Mouse (Mus musculus): ENCODE measurements around the gene Rsl1d1. TPM values are rescaled to one million over a fixed set of nuclear protein-coding genes. Genes with fewer than 3 reads are reported as not detected.
"Not testable (repeated sequence)": the region's sequence is repeated elsewhere in the genome, so short reads cannot be mapped to it uniquely, and the experiment has no call there.

Gene Rsl1d1
- polyA plus RNA-seq, 1 experiment from 2014 or later = 193 TPM

GRCm38 (mm10) chr16:11164695-11165255, 38.4 kb downstream of the Rsl1d1 start:
- TF ChIP-seq CTCF (IDR thresholded peaks at IDR 0.05; ENCODE audit: low read depth) = no peak

GRCm38 (mm10) chr16:11157721-11158120, 45.4 kb downstream of the Rsl1d1 start:
- 52% methylated on average over 1 of the region's 3 CpGs for WGBS
- peaks cover 78% of the 10 kb centered on the region for H3K36me3 ChIP-seq (ENCODE audit: insufficient read depth)
- H3K27me3 ChIP-seq (ENCODE audit: insufficient read depth, low read length); H3K4me1 ChIP-seq (ENCODE audit: insufficient read depth); H3K27ac ChIP-seq (ENCODE audit: low read depth); H3K9me3 ChIP-seq (ENCODE audit: low read depth, low read length); ATAC-seq (ENCODE audit: insufficient read depth); H3K4me3 ChIP-seq (ENCODE audit: low read depth, low read length); H3K4me2 ChIP-seq; H3K9ac ChIP-seq: not testable (repeated sequence)
- peak; percentile 32 for DNase-seq

More at GRCm38 (mm10) chr16:11164695-11165255, 38.4 kb downstream of the Rsl1d1 start:
- Histone ChIP-seq H3K4me1 (ENCODE audit: insufficient read depth) (no peaks in the 10 kb centered on the region), H3K27me3 (ENCODE audit: insufficient read depth, low read length) (no peaks in the 10 kb centered on the region), H3K9ac (no peak overlapping the region; the same call in 1 of the 2 replicates), H3K4me3 (ENCODE audit: low read depth, low read length) (no peak overlapping the region), H3K9me3 (ENCODE audit: low read depth, low read length) (no peaks in the 10 kb centered on the region), H3K27ac (ENCODE audit: low read depth) (no peak overlapping the region), H3K36me3 (ENCODE audit: insufficient read depth) (peaks cover 19% of the 10 kb centered on the region), H3K4me2 (no peak overlapping the region)
- no peak for DNase-seq
- WGBS = 68% methylated on average over 3 of the region's 3 CpGs
- ATAC-seq (ENCODE audit: insufficient read depth) = no peak

- H3K9me3 ChIP-seq (ENCODE audit: low read depth, low read length) = no peaks in the 10 kb centered on the region
- no peaks in the 10 kb centered on the region for H3K27me3 ChIP-seq (ENCODE audit: insufficient read depth, low read length)
- DNase-seq = no peak
- ATAC-seq (ENCODE audit: insufficient read depth) = no peak
- no peaks in the 10 kb centered on the region for H3K4me1 ChIP-seq (ENCODE audit: insufficient read depth)
- no peak overlapping the region for H3K4me2 ChIP-seq
- no peak overlapping the region for H3K9ac ChIP-seq
- peak; percentile 27; the same call in 1 of the 2 replicates for TF ChIP-seq CTCF (IDR thresholded peaks at IDR 0.05; ENCODE audit: low read depth)
- peaks cover 81% of the 10 kb centered on the region for H3K36me3 ChIP-seq (ENCODE audit: insufficient read depth)
- no peak overlapping the region for H3K27ac ChIP-seq (ENCODE audit: low read depth)
- no peak overlapping the region for H3K4me3 ChIP-seq (ENCODE audit: low read depth, low read length)
These were observed 48.6 kb downstream of the Rsl1d1 start for GRCm38 (mm10) chr16:11154500-11154899.

- H3K4me3 ChIP-seq (ENCODE audit: low read depth, low read length); H3K9ac ChIP-seq; H3K4me2 ChIP-seq; H3K4me1 ChIP-seq (ENCODE audit: insufficient read depth); H3K9me3 ChIP-seq (ENCODE audit: low read depth, low read length); H3K27ac ChIP-seq (ENCODE audit: low read depth); H3K27me3 ChIP-seq (ENCODE audit: insufficient read depth, low read length); DNase-seq; ATAC-seq (ENCODE audit: insufficient read depth): not testable (repeated sequence)
- H3K36me3 ChIP-seq (ENCODE audit: insufficient read depth) = peaks cover 66% of the 10 kb centered on the region
- WGBS = 23% methylated on average over 53 of the region's 56 CpGs
These were observed 59.2 kb downstream of the Rsl1d1 start for GRCm38 (mm10) chr16:11143706-11144483.

Small RNA genes within 50 kb of the gene (microRNA-seq; reads per million reads assigned to microRNA genes)
- 16.6 reads per million, percentile 30 among the genes with 10 or more reads in this experiment for gene Gm23935 (ENCODE audit: borderline number of aligned reads)

Other genes with a start within 250 kb of the Rsl1d1 start
- gene Snn, start 142.4 kb downstream of the Rsl1d1 start, polyA plus RNA-seq (2014; fragmentation: Nextera tagmentation; extraction: Ambion mirVana) = 56.7 and 57.7 TPM in 2 replicates
- 112 and 116 TPM in 2 replicates for gene Litaf, start 137.2 kb downstream of the Rsl1d1 start, polyA plus RNA-seq (2014; fragmentation: Nextera tagmentation; extraction: Ambion mirVana)
- 38.2 and 38.8 TPM in 2 replicates for gene Txndc11, start 68.7 kb downstream of the Rsl1d1 start, polyA plus RNA-seq (2014; fragmentation: Nextera tagmentation; extraction: Ambion mirVana)
- gene Zc3h7a, start 26.9 kb downstream of the Rsl1d1 start, polyA plus RNA-seq (2014; fragmentation: Nextera tagmentation; extraction: Ambion mirVana) = 95.8 and 96.9 TPM in 2 replicates
- 105 and 115 TPM in 2 replicates for gene Gspt1, start 51.0 kb upstream of the Rsl1d1 start, polyA plus RNA-seq (2014; fragmentation: Nextera tagmentation; extraction: Ambion mirVana)
- gene Tnfrsf17, start 110.5 kb upstream of the Rsl1d1 start, polyA plus RNA-seq (2014; fragmentation: Nextera tagmentation; extraction: Ambion mirVana) = not detected in 2 replicates
- gene Snx29, start 119.6 kb upstream of the Rsl1d1 start, polyA plus RNA-seq (2014; fragmentation: Nextera tagmentation; extraction: Ambion mirVana) = 10.3 and 10.8 TPM in 2 replicates